Mouse (Mus musculus) liver, postnatal 0 days (tissue): ENCODE results near the gene B3galt1. TPM values are rescaled to one million over a fixed set of nuclear protein-coding genes. Genes with fewer than 3 reads are reported as not detected.

ENCODE experiments used
- ATAC-seq: fragments of 200-750 bp; cut with Nextera tagmentation; 2 replicates; pipeline ENCODE4 v1.8.0; 2017; ENCODE audit warnings: mild to moderate bottlenecking, moderate library complexity
- DNase-seq: peaks from one replicate; pipeline ENCODE4 v3.0.0-alpha.2; 2016
- H3K27ac ChIP-seq: fragments of 300-500 bp; sonication (generic); 2 replicates; pipeline ENCODE4 v1.5.1; 2014; ENCODE audit warnings: antibody characterized with exemption, moderate library complexity, mild to moderate bottlenecking, low read depth
- H3K27me3 ChIP-seq: fragments of 300-500 bp; sonication (generic); 2 replicates; pipeline ENCODE4 v1.6.1; 2014; ENCODE audit warnings: low read length, control low read depth, mixed read lengths; ENCODE audit not compliant: insufficient read depth
- H3K36me3 ChIP-seq: fragments of 300-500 bp; sonication (generic); replicated peaks from 2 replicates; pipeline ENCODE4 v1.6.1; 2014; ENCODE audit warnings: mild to moderate bottlenecking, control low read depth, low read length, moderate library complexity, mixed read lengths; ENCODE audit not compliant: insufficient read depth
- H3K4me1 ChIP-seq: fragments of 300-500 bp; sonication (generic); 2 replicates; pipeline ENCODE4 v1.6.1; 2014; ENCODE audit warnings: antibody characterized with exemption, mild to moderate bottlenecking, control low read depth; ENCODE audit not compliant: insufficient read depth
- H3K4me2 ChIP-seq: fragments of 300-500 bp; sonication (generic); 2 replicates; pipeline ENCODE4 v1.6.1; 2014; ENCODE audit warnings: low read depth, mild to moderate bottlenecking, low read length, moderate library complexity, mixed read lengths
- H3K4me3 ChIP-seq: fragments of 300-500 bp; sonication (generic); 2 replicates; pipeline ENCODE4 v1.5.1; 2014; ENCODE audit warnings: low read depth, low read length
- H3K9ac ChIP-seq: fragments of 300-500 bp; sonication (generic); replicated peaks from 2 replicates; pipeline ENCODE4 v1.6.1; 2014; ENCODE audit warnings: mild to moderate bottlenecking, moderate library complexity
- H3K9me3 ChIP-seq: fragments of 300-500 bp; sonication (generic); 2 replicates; pipeline ENCODE4 v1.6.1; 2016; ENCODE audit warnings: mild to moderate bottlenecking, control low read depth, low read length, mixed read lengths
- CTCF ChIP-seq: sonication (generic); IDR thresholded peaks from 2 replicates; pipeline ENCODE4 v1.5.1; 2016; ENCODE audit warnings: antibody characterized with exemption, low read depth
- EP300 ChIP-seq: IDR thresholded peaks from 2 replicates; pipeline ENCODE4 v1.6.1; 2016; ENCODE audit warnings: antibody characterized with exemption, low read depth, mild to moderate bottlenecking
- WGBS: fragments of 180-500 bp; shearing (Covaris S2); extraction: QIAGEN DNeasy Blood & Tissue Kit; methylation state at CpG from one replicate; pipeline ENCODE4 v1.1.7; 2014; ENCODE audit not compliant: insufficient replicate concordance; 5-methylcytosine and 5-hydroxymethylcytosine counted together
- polyA plus RNA-seq: library from polyadenylated mRNA; unstranded; fragments of >200 nt; fragmentation: Nextera tagmentation; extraction: Ambion mirVana; gene quantifications from 2 replicates; pipeline ENCODE4 v1.2.1, GENCODE M21; 2015

The B3galt1 gene
- polyA plus RNA-seq, 1 experiment from 2014 or later: 2.4 TPM

DNA sequence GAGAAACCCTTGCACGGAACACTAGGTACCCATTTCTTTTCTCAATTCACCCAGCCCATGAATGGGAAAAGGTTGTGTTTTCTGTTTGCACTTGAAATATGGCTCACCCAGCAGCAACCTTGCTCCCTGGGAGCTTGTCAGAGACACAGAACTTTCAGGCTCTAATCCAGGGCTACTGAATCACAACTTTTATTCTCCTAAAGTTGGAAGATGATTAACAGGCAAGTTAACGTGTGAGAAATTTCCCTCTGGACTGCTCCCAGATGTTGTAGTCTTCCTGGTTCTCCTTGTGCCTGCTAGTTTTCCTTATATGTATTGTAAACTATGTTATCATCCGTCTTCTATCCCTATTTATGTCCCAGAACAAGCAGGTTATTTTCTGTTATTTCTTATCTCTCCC is 221.9 kb downstream of the B3galt1 start:
- DNase-seq (no peak), ATAC-seq (no peak)
- Histone ChIP-seq H3K4me3 (no peak overlapping the region), H3K9me3 (no peaks in the 10 kb centered on the region), H3K36me3 (no peaks in the 10 kb centered on the region), H3K9ac (no peak overlapping the region), H3K27me3 (no peaks in the 10 kb centered on the region), H3K4me2 (no peak overlapping the region), H3K27ac (no peak overlapping the region), H3K4me1 (no peaks in the 10 kb centered on the region)
- no peak for TF ChIP-seq EP300
- TF ChIP-seq CTCF: no peak
- 70% methylated on average over 3 of the region's 3 CpGs for WGBS

DNA sequence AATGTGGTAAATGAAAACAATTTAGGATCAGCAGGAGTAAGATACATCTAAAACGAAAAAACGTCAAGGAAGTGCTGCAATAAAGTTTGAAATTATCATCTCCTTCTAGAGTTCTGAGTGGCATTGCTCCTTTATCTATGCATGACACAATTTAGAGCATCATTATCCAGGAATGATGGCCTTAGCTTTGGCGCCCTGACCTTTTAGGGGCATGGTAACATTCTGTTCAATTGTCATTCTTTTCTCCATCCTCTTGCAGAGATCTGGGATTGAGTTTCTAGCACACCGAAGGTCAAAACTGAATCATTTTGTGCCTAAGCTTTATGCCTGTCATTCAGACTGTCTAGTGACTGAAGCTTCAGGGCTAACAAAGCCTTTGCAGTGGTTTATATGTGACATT is 231.9 kb downstream of the B3galt1 start:
- 68% methylated on average over 4 of the region's 4 CpGs for WGBS
- H3K4me3 ChIP-seq: no peak overlapping the region
- no peak overlapping the region for H3K9ac ChIP-seq
- no peaks in the 10 kb centered on the region for H3K27me3 ChIP-seq
- H3K9me3 ChIP-seq: no peaks in the 10 kb centered on the region
- ATAC-seq (no peak), DNase-seq (no peak)
- H3K27ac ChIP-seq: no peak overlapping the region
- no peak overlapping the region for H3K4me2 ChIP-seq
- no peaks in the 10 kb centered on the region for H3K36me3 ChIP-seq
- TF ChIP-seq CTCF (no peak), EP300 (no peak)
- no peaks in the 10 kb centered on the region for H3K4me1 ChIP-seq

DNA sequence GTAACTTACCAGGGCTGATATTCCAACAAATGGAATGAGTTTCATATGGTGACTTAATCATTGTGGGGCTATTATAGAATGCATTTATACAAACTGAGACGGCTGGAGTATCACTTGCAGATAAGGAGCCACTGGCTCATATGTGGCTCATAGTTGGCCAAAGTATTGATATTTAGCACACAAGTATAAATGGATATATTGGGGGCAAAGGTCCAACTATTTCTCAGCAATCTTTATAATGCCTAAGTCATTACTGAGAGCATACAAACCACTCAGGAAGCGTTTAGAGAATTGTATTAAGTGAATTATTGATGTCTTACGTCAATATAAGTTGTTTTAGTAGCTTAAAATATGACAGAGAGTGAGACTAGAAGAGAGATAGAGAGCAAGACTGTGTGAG is 234.3 kb downstream of the B3galt1 start:
- Histone ChIP-seq H3K4me3 (no peak overlapping the region), H3K36me3 (no peaks in the 10 kb centered on the region), H3K9ac (no peak overlapping the region), H3K4me2 (no peak overlapping the region), H3K27me3 (no peaks in the 10 kb centered on the region), H3K27ac (no peak overlapping the region), H3K4me1 (no peaks in the 10 kb centered on the region), H3K9me3 (no peaks in the 10 kb centered on the region)
- no peak for DNase-seq
- 67% methylated on average over 3 of the region's 3 CpGs for whole genome bisulfite sequencing
- TF ChIP-seq CTCF: no peak
- no peak for TF ChIP-seq EP300
- no peak for ATAC-seq

DNA sequence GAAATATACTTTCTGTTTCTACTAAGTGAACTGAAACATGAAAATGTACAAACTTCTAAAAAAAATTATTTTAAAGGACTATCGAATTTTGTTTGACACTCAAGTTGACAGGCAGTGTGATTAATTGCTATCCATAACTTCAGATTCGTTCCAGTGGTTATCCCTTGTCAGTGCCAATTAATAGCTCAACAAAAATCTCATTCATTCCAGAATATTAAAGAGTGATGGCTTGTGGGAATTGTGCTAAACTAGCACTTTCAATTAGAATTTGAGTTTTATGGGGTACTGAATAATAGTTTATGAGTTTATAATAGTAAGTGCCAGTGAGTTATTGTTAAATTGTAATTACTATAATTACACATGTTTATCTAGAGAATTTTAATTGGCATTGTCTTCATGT is 250.5 kb downstream of the B3galt1 start:
- DNase-seq (no peak), ATAC-seq (no peak)
- Histone ChIP-seq H3K4me3 (no peak overlapping the region), H3K4me1 (no peaks in the 10 kb centered on the region), H3K36me3 (no peaks in the 10 kb centered on the region), H3K4me2 (no peak overlapping the region), H3K9ac (no peak overlapping the region), H3K9me3 (no peaks in the 10 kb centered on the region), H3K27me3 (no peaks in the 10 kb centered on the region), H3K27ac (no peak overlapping the region)
- WGBS: 67% methylated on average over 2 of the region's 2 CpGs
- TF ChIP-seq EP300: no peak
- TF ChIP-seq CTCF: no peak

DNA sequence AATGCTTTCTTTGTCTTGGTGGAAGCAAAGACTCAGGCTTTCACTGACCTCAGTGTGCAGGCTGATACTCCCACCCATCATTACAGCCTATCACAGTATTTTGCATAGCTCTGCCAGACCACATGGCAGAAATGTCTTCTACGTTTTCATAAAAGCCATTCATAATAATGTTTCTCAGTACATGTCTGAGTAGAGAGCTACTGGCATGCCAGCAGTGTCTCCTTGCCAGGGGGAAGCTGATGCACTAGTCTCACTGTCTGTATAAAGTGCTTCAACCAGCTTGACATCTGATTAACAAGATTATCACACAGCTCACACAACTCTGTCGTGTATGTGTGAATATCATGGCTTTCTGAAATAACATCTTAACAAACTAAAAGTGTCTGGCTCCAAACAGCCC is 252.3 kb downstream of the B3galt1 start:
- Histone ChIP-seq H3K9me3 (no peaks in the 10 kb centered on the region), H3K27ac (no peak overlapping the region), H3K4me1 (no peaks in the 10 kb centered on the region), H3K4me3 (no peak overlapping the region), H3K36me3 (no peaks in the 10 kb centered on the region), H3K4me2 (no peak overlapping the region), H3K9ac (no peak overlapping the region), H3K27me3 (no peaks in the 10 kb centered on the region)
- 63% methylated on average over 2 of the region's 2 CpGs for WGBS
- DNase-seq (no peak), ATAC-seq (no peak)
- TF ChIP-seq EP300 (no peak), CTCF (no peak)

DNA sequence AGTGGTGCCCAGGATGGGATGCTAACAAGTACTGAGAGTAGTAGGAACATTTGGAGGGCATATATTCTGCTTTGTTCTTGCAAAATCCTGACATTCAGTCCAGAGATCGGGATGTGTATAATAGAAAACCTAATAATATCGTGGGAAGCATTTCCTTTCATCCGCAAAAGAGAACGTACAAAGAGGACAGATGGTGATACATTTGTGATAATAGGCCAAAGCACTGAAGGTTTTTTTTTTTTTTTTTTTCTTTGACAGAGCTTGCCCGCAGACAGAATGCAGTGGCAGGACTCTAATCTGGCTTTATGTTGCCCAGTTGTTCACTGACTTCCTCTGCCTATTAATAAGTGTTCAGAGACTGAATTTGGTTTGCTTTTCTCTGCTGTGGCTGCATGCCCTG is 256.7 kb downstream of the B3galt1 start:
- TF ChIP-seq EP300: no peak
- TF ChIP-seq CTCF: no peak
- WGBS: 67% methylated on average over 5 of the region's 5 CpGs
- Histone ChIP-seq H3K9ac (no peak overlapping the region), H3K4me2 (no peak overlapping the region), H3K27me3 (no peaks in the 10 kb centered on the region), H3K27ac (no peak overlapping the region), H3K4me3 (no peak overlapping the region), H3K9me3 (no peaks in the 10 kb centered on the region), H3K36me3 (no peaks in the 10 kb centered on the region), H3K4me1 (no peaks in the 10 kb centered on the region)
- ATAC-seq: no peak
- DNase-seq: no peak

DNA sequence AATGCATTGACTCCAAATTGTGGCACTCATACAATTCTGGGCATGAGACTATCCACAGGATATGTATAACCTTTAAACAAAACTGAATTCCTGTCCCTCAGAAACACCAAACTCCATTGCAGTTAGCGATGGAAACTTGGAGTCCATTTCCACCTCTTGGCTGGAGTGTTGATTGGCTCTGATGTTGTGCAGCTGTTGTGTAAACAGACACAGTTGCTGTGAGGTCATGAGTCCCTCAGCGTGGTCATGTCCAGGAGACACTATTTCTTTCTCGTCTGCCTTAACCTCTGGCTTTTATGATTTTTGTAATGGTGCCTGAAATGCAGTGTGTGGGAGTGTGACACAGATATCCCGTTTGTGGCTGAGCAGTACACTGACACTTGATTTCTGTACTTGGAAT is 262.0 kb downstream of the B3galt1 start:
- TF ChIP-seq EP300 (no peak), CTCF (no peak)

More for the DNA sequence above, 262.0 kb downstream of the B3galt1 start:
- no peak for ATAC-seq
- 63% methylated on average over 4 of the region's 4 CpGs for WGBS
- Histone ChIP-seq H3K27ac (no peak overlapping the region), H3K36me3 (no peaks in the 10 kb centered on the region), H3K4me3 (no peak overlapping the region), H3K27me3 (no peaks in the 10 kb centered on the region), H3K9me3 (no peaks in the 10 kb centered on the region), H3K9ac (no peak overlapping the region), H3K4me1 (no peaks in the 10 kb centered on the region), H3K4me2 (no peak overlapping the region)
- no peak for DNase-seq
